9 mouse cellular contexts compared by ENCODE assay signal in the genomic region with DNA sequence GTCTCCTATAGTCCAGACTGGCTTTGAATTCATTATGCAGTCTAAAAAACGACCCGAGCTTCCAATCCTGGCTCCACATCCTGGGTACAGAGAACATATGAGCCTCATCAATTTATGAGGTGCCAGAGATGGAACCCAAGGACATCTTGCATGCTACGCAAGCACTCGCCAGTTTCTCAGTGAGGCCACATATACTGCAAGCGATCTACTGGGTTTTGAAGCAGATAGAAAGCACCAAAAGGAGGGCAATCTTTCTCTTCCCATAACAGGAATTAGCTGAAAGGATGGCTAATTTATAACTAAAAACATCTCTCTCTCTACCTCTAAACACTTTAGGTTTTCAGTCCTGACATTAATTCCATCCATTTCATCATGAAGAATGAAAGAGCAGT. TPM values are rescaled to one million over a fixed set of nuclear protein-coding genes. Genes with fewer than 3 reads are reported as not detected.
DNase-seq lines count a peak whose midpoint lies in the region; ATAC-seq and TF ChIP-seq lines count a peak whose summit lies in the region.
"Had no signal": no experiment of that assay in that cellular context is flagged by ENCODE, and none has a peak within 500 bp of the region (broad histone marks: within the 10 kb centered on the region; RNA-seq: fewer than 3 reads in every experiment).

No protein-coding gene starts in this region.

- H3K9me3 ChIP-seq in embryonic facial prominence, embryonic 14.5 days (ENCODE audit: control insufficient read depth, low read length) = no peaks in the 10 kb centered on the region
- H3K9me3 ChIP-seq in limb, embryonic 15.5 days = no peaks in the 10 kb centered on the region

- peak overlapping the region; percentile 81 for H3K4me3 ChIP-seq in heart, adult 2 months
- peak overlapping the region; percentile 72 for H3K4me3 ChIP-seq in embryonic facial prominence, embryonic 14.5 days (ENCODE audit: low read depth, low read length)
- peak overlapping the region; percentile 71 for H3K4me3 ChIP-seq in limb, embryonic 15.5 days

- peaks cover 6% of the 10 kb centered on the region; the same call in 1 of the 2 replicates for H3K36me3 ChIP-seq in heart, adult 2 months (ENCODE audit: control insufficient read depth, insufficient read depth, low read length)
- H3K36me3 ChIP-seq in embryonic facial prominence, embryonic 14.5 days (ENCODE audit: control insufficient read depth, insufficient read depth, low read length) = peaks cover 12% of the 10 kb centered on the region
- peaks cover 12% of the 10 kb centered on the region for H3K36me3 ChIP-seq in limb, embryonic 15.5 days

- peaks cover 2% of the 10 kb centered on the region for H3K4me1 ChIP-seq in heart, adult 2 months (ENCODE audit: control insufficient read depth, insufficient read depth, low read length)
- peaks cover 8% of the 10 kb centered on the region; the same call in 1 of the 2 replicates for H3K4me1 ChIP-seq in embryonic facial prominence, embryonic 14.5 days (ENCODE audit: control insufficient read depth, insufficient read depth, low read length)
- peaks cover 10% of the 10 kb centered on the region; the same call in 1 of the 2 replicates for H3K4me1 ChIP-seq in limb, embryonic 15.5 days

- DNase-seq in heart, adult 2 months = no peak
- no peak for DNase-seq in heart, postnatal 10 days
- peak; percentile 66 for DNase-seq in 416B (ENCODE audit: low read depth)
- DNase-seq in embryonic facial prominence, embryonic 14.5 days (ENCODE audit: low spot score) = no peak
- DNase-seq in right cerebral cortex, postnatal 14 days = no peak
- no peak for DNase-seq in layer of hippocampus, adult 11-12 months (ENCODE audit: low spot score)
- no peak for DNase-seq in layer of hippocampus, adult 8-10 months (ENCODE audit: low spot score in 2 of 2)

- peak overlapping the region; percentile 73 for H3K4me2 ChIP-seq in embryonic facial prominence, embryonic 14.5 days (ENCODE audit: low read depth, low read length)
- H3K4me2 ChIP-seq in limb, embryonic 15.5 days = peak overlapping the region; percentile 63

- TF ChIP-seq CTCF in heart, adult 2 months (IDR thresholded peaks at IDR 0.05) = no peak

- TF ChIP-seq EP300 in heart, adult 2 months (IDR thresholded peaks at IDR 0.05; ENCODE audit: insufficient read depth, low read depth, low read length) = no peak

- 34% methylated on average over 5 of the region's 5 CpGs for WGBS in heart, adult 2 months
- WGBS in embryonic facial prominence, embryonic 14.5 days = 36% methylated on average over 5 of the region's 5 CpGs
- WGBS in limb, embryonic 15.5 days = 26% methylated on average over 5 of the region's 5 CpGs

- ATAC-seq in embryonic facial prominence, embryonic 14.5 days (ENCODE audit: low read depth) = no peak
- ATAC-seq in limb, embryonic 15.5 days (ENCODE audit: insufficient number of reproducible peaks, low FRiP score, low TSS enrichment, low read depth) = no peak

- intact Hi-C loops in heart, adult 2 months (cut with DNase I) = loop anchor here (2.0 kb wide), 1 partner anchor 35 kb away; the partner anchor contains the start of gene Dedd
- intact Hi-C loops in heart, postnatal 10 days (cut with DNase I) = loop anchor here (2.0 kb wide), 1 partner anchor 35 kb away; the partner anchor contains the start of gene Dedd

- no peak for TF ChIP-seq POLR2A in heart, adult 2 months (IDR thresholded peaks at IDR 0.05; ENCODE audit: insufficient read depth, low read depth, low read length)

- peak overlapping the region; percentile 97 for H3K27ac ChIP-seq in heart, adult 2 months
- peak overlapping the region; percentile 95 for H3K27ac ChIP-seq in embryonic facial prominence, embryonic 14.5 days (replicated peaks; ENCODE audit: low read depth, low read length)
- H3K27ac ChIP-seq in limb, embryonic 15.5 days = peak overlapping the region; percentile 98

- H3K79me2 ChIP-seq in heart, adult 2 months (replicated peaks; ENCODE audit: control insufficient read depth, insufficient read depth, low read length) = 0 out of 2 replicates have a peak, but pooled peaks cover 3% of the 10 kb centered on the region

- peak overlapping the region; percentile 79 for H3K9ac ChIP-seq in heart, adult 2 months (ENCODE audit: low read depth, low read length)
- H3K9ac ChIP-seq in embryonic facial prominence, embryonic 14.5 days (ENCODE audit: low read depth, low read length) = peak overlapping the region; percentile 85
- peak overlapping the region; percentile 79 for H3K9ac ChIP-seq in limb, embryonic 15.5 days

- no peaks in the 10 kb centered on the region for H3K27me3 ChIP-seq in heart, adult 2 months (ENCODE audit: control insufficient read depth, insufficient read depth, low read length)
- peaks cover 15% of the 10 kb centered on the region for H3K27me3 ChIP-seq in embryonic facial prominence, embryonic 14.5 days (replicated peaks; ENCODE audit: control insufficient read depth, insufficient read depth, low read length)
- peaks cover 9% of the 10 kb centered on the region for H3K27me3 ChIP-seq in limb, embryonic 15.5 days
- H3K27me3 ChIP-seq: Patski had no signal

RNA-seq across cellular contexts. Expression of gene Ufc1, which starts 0.9 kb away (rescaled TPM):
- 10 to 100 TPM; 80.5 to 93.5 TPM for total RNA-seq in heart, adult 2 months (2021)
- 29.7 and 37.7 TPM in 2 replicates for polyA plus RNA-seq in heart, adult 2 months (2012; rRNA removed)
- 100 to 1,000 TPM; 101 to 112 TPM for total RNA-seq in heart, postnatal 10 days (2021)
- 110 and 117 TPM in 2 replicates for polyA plus RNA-seq in embryonic facial prominence, embryonic 14.5 days (2014; fragmentation: Nextera tagmentation; extraction: Ambion mirVana)
- 113 and 116 TPM in 2 replicates for polyA plus RNA-seq in limb, embryonic 15.5 days (2015; fragmentation: Nextera tagmentation; extraction: Ambion mirVana)
- 100 to 1,000 TPM; 101 to 113 (median 108) TPM for total RNA-seq in layer of hippocampus, adult 8-10 months (2022)

RNA-seq across cellular contexts. Expression of gene Usp21, which starts 6.1 kb away (rescaled TPM):
- 10 to 100 TPM; 19.9 to 20.1 TPM for total RNA-seq in heart, adult 2 months (2021)
- polyA plus RNA-seq in heart, adult 2 months (2012; rRNA removed) = 31.7 and 37.9 TPM in 2 replicates
- total RNA-seq in heart, postnatal 10 days (2021) = 10 to 100 TPM; 20.7 to 26.8 TPM
- polyA plus RNA-seq in embryonic facial prominence, embryonic 14.5 days (2014; fragmentation: Nextera tagmentation; extraction: Ambion mirVana) = 64.2 and 74.3 TPM in 2 replicates
- polyA plus RNA-seq in limb, embryonic 15.5 days (2015; fragmentation: Nextera tagmentation; extraction: Ambion mirVana) = 81.5 and 83.1 TPM in 2 replicates
- total RNA-seq in layer of hippocampus, adult 8-10 months (2022) = 10 to 100 TPM; 53.7 to 63.6 (median 58.8) TPM

RNA-seq across cellular contexts. Expression of gene Ppox, which starts 12.9 kb away (rescaled TPM):
- 10 to 100 TPM in 1 of 2 experiments, 1 to 10 TPM in 1; 9.7 to 12.0 TPM for total RNA-seq in heart, adult 2 months (2021)
- polyA plus RNA-seq in heart, adult 2 months (2012; rRNA removed) = 31.4 and 33.1 TPM in 2 replicates
- 10 to 100 TPM; 20.7 to 21.4 TPM for total RNA-seq in heart, postnatal 10 days (2021)
- polyA plus RNA-seq in embryonic facial prominence, embryonic 14.5 days (2014; fragmentation: Nextera tagmentation; extraction: Ambion mirVana) = 44.3 and 53.0 TPM in 2 replicates
- 44.7 and 49.5 TPM in 2 replicates for polyA plus RNA-seq in limb, embryonic 15.5 days (2015; fragmentation: Nextera tagmentation; extraction: Ambion mirVana)
- 10 to 100 TPM; 28.5 to 37.1 (median 33.3) TPM for total RNA-seq in layer of hippocampus, adult 8-10 months (2022)

RNA-seq across cellular contexts. Expression of gene B4galt3, which starts 23.8 kb away (rescaled TPM):
- 10 to 100 TPM; 16.4 to 17.4 TPM for total RNA-seq in heart, adult 2 months (2021)
- polyA plus RNA-seq in heart, adult 2 months (2012; rRNA removed) = 41.9 and 45.7 TPM in 2 replicates
- 10 to 100 TPM; 28.0 to 28.6 TPM for total RNA-seq in heart, postnatal 10 days (2021)
- 60.2 and 64.0 TPM in 2 replicates for polyA plus RNA-seq in embryonic facial prominence, embryonic 14.5 days (2014; fragmentation: Nextera tagmentation; extraction: Ambion mirVana)
- 63.2 and 69.1 TPM in 2 replicates for polyA plus RNA-seq in limb, embryonic 15.5 days (2015; fragmentation: Nextera tagmentation; extraction: Ambion mirVana)
- total RNA-seq in layer of hippocampus, adult 8-10 months (2022) = 10 to 100 TPM; 63.5 to 76.8 (median 70.2) TPM

RNA-seq across cellular contexts. Expression of gene Dedd, which starts 35.0 kb away (rescaled TPM):
- 10 to 100 TPM; 20.8 to 22.9 TPM for total RNA-seq in heart, adult 2 months (2021)
- polyA plus RNA-seq in heart, adult 2 months (2012; rRNA removed) = 28.8 and 33.0 TPM in 2 replicates
- total RNA-seq in heart, postnatal 10 days (2021) = 10 to 100 TPM; 23.6 to 26.3 TPM
- polyA plus RNA-seq in embryonic facial prominence, embryonic 14.5 days (2014; fragmentation: Nextera tagmentation; extraction: Ambion mirVana) = 46.0 and 52.1 TPM in 2 replicates
- polyA plus RNA-seq in limb, embryonic 15.5 days (2015; fragmentation: Nextera tagmentation; extraction: Ambion mirVana) = 52.2 and 56.9 TPM in 2 replicates
- 10 to 100 TPM; 35.7 to 41.2 (median 38.2) TPM for total RNA-seq in layer of hippocampus, adult 8-10 months (2022)
